Mouse (Mus musculus): ENCODE measurements around the gene Pcdh7.
"Not testable (repeated sequence)": the region's sequence is repeated elsewhere in the genome, so short reads cannot be mapped to it uniquely, and the experiment has no call there.

Pcdh7 gene

DNA sequence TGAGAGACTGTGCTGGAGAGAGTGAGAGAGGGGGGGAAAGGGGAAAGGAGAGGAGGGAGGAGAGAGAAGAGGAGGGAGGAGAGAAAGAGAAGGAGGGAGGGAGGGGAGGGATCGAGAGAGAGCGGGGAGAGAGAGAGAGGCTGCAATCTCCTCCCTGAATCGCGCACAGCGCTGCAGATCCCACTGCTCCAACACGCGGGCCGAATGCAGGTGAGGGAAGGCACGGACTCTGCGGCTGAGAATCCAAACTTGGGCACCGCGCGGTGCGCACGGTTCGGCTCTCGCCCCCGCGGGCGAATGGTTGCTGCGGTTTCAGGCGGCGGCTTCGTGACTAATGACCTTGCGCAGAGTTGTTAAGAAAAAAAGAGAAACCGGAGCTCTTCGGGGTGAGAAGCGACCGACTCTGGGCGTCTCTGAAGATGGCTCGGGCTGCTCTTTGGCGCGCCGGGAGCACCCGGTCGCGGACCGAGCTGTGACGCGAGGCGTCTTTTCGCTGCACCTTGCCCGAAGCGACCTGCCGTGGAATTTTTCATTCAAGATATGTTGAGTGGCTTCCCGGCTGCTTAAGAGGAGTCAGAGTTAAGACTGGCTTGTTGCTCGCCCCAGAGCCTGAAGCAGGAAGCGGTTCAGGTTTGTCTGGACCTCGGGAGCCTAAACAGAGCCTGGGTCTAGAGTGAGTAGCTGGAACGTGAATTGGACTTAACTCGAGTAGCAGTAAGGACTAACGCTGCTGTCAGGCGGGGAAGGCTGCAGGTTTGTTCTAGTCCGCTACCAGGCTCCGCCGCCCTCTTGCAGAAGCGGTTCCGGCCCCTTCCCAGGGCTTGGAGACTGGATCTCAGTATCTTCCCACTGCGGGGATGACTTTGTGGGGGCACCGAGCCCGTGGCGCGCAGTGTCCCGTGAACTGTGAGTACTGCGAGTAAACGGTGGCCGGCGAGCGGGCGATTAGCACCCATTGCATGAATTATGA, at the start of gene Pcdh7:
Pcdh7 (plus strand) TSS at position 62 of the 970 bp plus-strand sequence.
- peak; percentile 7 for DNase-seq

DNA sequence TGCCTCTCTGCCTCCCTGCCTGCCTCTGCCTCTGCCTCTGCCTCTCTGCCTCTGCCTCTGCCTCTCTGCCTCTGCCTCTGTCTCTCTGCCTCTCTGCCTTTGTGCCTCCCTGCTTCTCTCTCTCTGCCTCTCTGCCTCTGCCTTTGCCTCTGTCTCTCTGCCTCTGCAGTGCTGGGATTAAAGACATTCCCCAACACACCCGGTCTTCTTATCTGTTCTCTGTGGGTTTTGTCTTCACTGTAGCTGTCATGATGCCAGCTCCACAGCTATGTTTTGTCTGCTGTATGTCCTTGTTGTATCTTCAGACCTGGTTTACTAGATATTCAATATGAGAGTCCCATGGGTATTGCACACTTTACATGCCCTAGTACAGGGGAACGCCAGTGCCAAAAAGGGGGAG, 40.8 kb upstream of the Pcdh7 start:
- not testable (repeated sequence) for DNase-seq

DNA sequence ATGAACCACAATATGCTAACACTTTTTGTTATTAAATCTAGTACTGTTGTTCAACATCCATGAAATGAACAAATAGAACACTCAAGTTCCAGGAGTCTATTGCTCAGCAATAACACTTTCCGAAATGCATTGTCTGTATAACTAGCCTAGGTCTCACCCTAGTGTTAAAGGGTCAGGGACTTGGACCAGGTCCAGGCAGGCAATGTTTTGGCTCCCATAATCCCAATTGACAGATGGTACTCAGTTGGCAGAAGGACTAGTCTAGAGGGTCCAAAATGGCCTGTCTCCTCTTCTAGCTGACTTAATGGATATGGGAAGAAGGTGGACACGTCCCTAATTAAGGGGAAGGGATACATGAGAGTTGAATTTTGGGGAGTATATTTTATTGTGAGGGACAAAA, 9.4 kb upstream of the Pcdh7 start:
- no peak for DNase-seq

DNA sequence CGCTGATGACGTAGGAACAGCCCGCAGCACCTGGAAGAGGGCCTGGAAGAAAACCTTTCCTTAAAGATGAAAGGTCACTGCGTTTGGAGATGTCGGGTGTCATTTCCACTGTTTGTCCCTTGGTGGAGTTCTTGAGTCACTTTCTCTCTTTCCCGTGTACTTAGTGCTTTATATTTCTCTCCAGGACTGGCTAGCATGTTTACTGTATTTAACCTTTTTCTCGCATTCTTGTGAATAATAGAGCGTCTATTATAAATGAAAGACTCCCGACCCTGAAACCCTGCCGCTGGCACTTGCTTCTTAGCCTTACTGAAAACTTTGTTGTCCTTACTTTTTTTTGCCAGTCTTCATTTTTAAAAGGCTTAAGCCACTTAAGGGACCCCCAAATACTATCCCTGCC, 3.8 kb upstream of the Pcdh7 start:
- DNase-seq, result peak; percentile 8

DNA sequence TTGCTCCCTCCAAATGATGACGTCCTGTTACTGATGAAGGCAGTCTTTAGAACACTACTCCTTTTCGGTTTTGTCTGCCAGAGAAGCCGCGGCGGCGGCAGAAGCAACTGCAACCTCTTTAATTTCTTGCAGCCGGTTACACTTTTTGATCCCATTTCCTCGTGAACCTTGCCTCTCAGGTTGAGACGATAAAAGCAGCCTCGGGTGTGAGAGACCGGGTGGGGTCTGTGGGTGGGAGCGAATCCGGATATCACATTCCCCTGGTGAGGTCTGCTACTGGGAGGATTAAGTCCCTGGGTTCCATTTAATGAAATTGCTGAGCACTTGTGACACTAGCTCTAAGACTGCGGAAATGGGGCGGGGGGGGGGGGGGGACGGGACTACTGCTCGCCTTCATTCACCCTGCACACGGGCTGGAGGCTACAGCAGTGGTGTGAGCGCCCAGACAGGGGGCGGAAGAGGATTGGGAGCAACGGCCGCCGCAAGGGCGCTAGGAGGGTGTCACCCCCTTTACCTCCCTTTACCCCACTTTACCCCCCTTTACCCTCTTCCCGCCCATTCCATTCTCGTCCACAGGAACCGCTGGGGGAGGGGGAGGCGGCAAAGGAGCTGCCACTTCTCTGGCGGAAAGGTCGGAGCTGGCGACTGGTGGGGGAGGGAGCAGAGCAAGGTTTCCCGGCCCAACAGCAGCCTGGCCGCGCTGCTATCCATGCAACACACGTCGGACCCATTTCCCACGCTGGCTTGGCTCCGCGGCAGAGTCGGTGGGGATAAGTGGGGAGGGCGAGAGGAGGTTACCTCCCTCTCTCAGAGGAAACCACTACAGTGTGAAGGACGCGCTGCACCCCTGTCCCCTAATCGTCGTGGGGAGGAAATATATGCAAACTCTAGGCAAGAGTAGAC, 2.9 kb upstream of the Pcdh7 start:
- DNase-seq, result peak; percentile 9

DNA sequence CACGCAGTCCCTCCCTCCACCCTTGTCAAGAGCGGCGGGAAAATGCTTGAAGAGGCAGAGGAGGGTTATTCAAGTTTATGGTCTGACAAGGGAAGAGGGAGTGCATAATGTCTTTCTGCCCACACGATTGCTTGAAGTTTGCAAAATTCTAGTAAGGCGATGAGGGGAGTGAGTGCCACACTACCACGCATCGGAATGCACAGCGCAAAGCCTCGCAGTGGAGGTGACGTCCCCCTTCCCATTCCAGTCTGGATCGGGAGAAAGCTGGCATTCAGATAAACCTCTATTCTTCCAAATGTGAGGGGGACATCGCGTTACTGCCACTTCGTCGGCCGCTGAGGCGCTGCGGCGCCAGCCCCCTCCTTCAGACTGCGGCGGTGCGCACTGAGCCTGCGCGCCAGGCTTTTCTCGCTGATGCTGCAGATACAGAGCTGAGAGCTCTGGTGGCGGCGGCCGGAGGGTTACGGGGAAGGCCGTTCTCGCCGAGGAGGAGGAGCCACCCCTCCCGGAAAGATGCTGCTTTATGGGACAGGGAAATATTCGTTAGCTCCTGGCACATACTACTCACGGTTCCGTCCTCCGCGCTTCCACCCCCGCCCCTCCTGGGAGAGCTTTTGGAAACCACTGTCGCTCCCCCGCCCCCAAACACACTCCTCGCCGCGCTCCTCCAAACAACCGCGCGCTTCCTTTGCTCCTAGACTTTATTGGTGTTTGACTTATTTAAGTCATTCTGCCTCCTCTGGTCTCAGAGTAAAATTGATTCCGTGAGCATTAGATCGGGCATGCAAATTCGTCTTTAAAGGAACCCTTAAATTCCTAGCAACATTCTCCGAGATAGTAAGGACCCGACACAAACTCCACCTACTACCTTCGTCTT, 2.0 kb upstream of the Pcdh7 start:
- peak; percentile 46 for DNase-seq

DNA sequence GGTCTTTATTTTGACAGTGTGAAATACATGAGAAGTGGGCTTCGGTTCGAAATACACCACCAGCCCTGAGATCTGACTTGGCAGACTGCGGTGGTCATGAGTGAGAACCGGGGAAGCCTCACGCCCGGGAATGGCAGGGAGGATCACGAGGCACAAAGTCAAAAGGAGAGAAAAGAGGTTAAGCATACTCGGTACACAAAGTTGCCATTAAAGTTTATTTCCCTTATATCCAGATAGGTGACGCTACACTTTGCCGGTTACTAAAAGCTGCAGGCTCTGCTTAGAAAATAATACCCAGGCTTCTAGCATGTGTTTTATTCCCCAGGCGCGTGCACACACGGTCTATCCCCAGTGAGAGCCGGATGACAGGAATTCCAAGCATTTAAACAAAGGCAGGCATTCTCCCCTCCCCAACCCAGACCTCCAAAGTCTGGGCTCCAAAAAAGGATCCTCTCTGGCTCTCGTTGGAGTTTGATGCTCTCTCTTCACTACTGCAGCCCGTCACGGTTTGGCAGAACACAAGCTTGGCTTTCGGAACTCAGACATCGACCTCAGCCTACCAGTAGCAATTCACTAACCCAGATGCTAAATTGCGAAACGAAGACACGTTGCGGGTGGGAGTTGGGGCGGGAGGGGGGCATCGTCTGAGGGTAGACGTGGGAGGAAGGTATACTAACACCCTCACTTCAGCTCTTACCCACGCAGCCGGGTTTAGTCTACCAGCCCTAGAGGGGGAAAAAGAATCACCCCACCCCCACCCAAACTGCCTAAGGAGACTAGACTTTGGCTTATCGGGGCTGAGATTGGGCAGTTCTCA, 1.1 kb upstream of the Pcdh7 start:
- DNase-seq, result peak; percentile 11

DNA sequence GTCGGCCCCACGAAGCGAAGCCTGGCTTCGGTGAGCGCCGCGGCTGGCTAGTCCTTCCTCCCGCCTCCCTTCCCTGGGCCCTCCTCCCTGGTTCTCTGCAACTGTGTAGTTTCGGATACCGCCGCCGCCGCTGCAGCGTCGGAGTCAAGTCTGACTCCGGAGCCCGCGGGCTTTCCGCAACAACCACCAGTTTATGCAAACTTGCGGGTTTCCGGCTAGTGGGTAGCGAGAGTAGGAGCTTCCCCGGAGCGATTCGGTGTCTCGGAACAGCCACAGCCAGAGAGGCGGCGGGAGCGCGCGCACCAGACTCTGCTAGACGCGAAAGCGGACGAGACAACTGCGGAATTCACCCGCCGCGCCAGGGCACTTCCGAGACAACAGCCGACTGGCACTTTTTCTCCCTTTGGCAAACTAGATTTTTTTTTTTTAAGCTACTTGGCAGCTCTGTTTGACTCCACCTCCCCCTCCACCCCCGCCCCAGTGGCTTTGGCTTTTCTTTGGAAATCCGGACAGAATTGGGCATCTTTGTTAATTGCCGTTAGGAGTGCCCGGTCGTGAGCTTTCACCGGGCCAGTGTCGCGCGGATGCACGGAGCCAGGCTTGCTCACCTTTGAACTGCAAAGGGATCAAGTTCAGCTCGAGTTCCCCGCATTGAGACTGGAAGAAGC, 395 bp upstream of the Pcdh7 start:
- peak; percentile 40 for DNase-seq

DNA sequence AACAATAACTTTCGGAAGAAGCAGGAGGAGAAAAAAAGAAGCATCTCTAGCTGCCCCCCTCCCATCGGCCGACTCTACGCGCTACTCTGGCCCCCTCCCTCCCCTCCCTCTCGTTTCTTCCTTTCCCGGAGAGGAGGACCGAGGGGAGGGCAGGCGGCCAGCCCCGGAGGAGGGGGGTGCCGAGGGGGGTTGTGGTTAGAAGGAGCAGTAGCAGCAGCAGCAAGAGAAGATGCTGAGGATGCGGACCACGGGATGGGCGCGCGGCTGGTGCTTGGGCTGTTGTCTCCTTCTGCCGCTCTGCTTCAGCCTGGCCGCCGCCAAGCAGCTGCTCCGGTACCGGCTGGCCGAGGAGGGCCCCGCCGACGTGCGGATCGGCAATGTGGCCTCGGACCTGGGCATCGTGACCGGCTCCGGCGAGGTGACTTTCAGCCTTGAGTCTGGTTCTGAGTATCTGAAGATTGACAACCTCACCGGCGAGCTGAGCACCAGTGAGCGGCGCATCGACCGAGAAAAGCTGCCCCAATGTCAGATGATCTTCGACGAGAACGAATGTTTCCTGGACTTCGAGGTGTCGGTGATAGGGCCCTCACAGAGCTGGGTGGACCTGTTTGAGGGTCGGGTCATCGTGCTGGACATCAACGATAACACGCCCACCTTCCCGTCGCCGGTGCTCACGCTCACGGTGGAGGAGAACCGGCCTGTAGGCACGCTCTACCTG, 1.3 kb downstream of the Pcdh7 start:
- DNase-seq, result peak; percentile 6

DNA sequence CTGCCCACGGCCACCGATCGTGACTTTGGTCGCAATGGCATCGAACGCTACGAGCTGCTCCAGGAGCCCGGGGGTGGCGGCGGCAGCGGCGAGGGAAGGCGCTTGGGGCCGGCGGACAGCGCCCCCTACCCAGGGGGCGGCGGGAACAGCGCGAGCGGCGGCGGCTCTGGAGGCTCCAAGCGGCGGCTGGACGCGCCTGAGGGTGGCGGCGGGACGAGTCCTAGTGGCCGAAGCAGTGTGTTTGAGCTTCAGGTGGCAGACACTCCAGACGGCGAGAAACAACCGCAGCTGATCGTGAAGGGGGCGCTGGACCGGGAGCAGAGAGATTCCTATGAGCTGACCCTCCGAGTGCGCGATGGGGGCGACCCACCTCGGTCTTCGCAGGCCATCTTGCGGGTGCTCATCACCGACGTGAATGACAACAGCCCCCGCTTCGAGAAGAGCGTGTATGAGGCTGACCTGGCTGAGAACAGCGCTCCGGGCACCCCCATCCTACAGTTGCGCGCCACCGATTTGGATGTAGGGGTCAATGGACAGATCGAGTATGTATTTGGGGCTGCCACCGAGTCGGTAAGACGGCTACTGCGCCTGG, 1.9 kb downstream of the Pcdh7 start:
- DNase-seq, result peak; percentile 48

DNA sequence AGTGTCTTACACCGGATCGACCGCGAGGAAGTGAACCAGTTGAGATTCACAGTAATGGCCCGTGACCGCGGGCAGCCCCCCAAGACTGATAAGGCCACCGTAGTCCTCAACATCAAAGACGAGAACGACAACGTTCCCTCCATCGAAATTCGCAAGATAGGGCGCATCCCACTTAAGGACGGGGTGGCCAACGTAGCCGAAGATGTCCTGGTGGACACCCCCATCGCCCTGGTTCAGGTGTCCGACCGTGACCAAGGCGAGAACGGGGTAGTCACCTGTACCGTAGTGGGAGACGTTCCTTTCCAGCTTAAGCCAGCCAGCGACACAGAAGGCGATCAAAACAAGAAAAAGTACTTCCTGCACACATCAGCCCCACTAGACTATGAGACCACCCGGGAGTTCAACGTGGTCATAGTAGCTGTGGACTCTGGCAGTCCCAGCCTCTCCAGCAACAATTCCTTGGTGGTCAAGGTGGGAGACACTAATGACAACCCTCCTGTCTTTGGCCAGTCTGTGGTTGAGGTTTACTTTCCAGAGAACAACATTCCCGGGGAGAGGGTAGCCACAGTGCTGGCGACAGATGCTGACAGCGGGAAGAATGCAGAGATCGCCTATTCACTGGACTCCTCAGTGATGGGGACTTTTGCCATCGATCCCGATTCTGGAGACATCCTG, 2.6 kb downstream of the Pcdh7 start:
- DNase-seq, result no peak

DNA sequence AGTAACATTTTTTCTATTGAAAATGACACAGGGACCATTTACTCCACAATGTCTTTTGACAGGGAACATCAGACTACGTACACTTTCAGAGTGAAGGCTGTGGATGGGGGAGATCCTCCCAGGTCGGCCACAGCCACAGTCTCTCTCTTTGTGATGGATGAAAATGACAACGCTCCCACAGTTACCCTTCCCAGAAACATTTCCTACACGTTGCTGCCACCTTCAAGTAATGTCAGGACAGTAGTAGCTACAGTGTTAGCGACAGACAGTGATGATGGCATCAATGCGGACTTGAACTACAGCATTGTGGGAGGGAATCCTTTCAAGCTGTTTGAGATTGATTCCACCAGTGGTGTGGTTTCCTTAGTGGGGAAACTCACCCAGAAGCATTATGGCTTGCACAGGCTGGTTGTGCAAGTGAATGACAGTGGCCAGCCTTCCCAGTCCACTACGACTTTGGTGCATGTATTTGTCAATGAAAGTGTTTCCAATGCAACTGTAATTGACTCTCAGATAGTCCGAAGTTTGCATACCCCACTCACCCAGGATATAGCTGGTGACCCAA, 3.5 kb downstream of the Pcdh7 start:
- no peak for DNase-seq

DNA sequence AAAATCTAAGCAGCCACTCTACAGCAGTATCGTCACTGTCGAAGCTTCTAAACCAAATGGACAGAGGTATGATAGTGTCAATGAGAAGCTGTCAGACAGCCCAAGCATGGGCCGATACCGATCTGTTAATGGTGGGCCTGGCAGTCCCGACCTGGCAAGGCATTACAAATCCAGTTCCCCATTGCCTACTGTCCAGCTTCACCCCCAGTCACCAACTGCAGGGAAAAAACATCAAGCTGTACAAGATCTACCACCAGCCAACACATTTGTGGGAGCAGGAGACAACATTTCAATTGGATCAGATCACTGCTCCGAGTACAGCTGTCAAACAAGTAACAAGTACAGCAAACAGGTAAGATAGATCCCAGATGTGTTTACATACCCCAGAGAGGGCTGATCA, 4.2 kb downstream of the Pcdh7 start:
- DNase-seq, result no peak

DNA sequence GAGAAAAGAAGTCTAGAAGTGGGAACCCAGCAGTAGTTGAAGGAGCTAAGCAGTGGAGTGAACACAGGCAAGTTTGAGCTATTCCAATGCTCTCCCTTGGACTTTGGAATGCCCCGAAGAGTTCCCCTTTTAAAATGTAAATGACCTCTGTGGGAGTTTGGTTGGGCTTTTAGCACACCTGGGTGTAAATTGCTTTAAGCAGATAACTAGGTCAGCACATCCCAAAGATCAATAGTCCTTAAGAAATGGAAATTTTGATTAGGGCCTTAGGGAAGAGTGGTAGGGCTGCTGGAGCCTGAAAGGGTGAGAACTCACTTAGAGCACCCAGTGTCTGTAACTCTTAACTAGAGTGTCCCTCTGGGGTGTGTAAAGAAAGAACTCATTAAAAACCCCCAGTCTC, 15.7 kb downstream of the Pcdh7 start:
- DNase-seq, result no peak

DNA sequence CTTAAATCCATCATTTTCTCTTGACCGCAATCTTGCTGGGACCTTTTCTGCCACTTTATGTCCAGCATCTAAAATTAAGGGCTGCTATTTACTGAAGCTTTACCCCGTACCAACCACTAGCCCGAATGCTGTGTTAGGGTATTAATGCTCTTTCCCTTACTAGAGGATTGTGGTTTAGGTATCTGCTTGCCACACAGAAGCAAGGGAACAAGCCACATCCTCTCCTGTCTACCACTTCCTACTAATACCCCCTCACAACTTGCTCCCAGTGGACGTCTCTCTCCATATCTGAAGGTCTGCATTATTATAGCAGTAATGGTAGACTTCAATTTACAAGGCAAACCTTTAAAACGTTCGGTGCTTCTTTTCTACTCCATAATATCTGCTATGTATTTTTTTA, 18.0 kb downstream of the Pcdh7 start:
- DNase-seq, result no peak

DNA sequence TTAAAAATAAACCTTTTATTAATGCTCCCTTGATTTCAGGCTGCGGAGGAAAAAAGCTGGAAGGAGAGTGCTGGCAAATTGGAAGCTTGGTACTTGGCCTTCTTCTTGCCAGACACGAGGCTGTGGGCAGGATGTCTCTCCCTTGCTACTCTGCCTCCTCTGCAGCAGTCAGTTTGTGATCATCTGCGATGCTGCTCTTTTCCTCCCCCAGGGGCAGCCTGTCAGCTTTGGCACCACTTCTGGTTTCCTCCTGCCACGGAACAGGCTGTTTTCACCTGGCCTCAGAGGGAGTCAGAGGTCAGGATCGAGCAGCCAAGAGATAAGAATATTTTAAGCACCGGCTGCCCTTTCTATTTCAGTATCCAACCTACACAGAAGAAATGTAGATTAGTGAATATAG, 25.2 kb downstream of the Pcdh7 start:
- DNase-seq, result no peak

DNA sequence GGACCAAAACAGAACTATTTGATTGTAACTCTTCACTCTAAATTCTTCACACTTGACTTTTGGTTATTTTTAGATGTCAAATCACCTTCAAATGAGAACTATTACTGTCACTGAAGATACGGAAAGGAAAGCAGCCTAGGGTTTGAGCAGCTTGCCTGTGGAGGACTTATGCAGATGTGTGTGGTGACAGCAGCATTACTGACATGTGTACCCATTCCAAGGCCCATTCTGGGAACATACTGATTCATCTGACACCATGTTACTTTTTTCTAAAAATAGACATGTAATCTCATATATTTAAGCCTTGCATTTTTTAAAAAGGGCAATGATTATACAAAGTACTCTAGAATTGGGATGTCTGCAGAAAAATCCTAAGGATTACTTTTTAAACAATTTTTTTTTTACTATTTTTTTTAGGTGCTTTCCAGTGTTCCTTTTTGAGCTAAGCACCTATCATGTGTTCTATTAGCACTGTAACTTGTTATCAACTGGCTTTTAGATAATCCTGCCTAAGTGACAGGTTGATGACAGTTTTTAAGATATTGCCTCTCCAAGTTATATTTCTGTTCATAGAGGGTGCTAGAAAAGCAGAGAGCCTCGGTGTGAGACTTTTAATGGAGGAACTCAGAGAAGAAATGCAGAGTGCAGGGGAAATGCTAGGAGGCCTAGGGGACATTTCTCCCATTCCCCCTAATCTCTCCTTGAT, 26.3 kb downstream of the Pcdh7 start:
- no peak for DNase-seq

DNA sequence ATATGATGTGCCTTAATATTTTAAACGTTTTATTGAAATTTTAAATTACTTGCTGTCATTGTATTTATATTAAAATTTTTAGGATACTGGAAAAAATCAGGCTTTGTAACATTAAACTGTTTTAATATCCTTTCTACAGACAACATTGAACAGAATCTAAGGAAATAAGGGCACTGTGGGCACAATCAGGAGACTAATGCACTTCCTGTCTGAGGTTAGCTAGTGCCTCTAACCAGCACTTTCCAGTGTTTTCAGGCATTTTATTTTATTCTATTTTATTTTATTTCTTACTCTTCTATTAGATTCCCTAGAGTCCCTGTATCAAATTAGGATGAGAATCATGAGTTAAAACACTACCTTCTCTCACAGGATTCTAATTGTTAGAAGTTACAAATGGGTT, 28.1 kb downstream of the Pcdh7 start:
- no peak for DNase-seq

DNA sequence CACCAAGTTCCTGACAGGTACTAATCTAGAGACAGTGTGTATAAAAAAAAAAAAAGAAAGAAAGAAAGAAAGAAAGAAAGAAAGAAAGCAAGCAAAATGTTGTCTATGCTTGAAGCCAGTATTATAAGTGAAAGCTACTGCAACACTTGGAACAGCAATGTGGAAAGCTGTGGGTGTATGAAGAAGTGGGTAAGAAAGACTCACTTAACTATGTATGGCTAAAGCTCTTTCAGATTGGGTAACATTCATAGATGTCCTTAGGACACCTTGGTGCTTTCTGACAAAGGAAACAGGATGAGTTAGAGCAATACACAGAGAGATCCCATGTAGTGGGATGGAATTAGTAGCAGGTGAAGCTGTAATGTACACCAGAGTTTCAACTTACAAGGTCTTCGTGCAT, 32.6 kb downstream of the Pcdh7 start:
- no peak for DNase-seq

Data from lung, postnatal 14 days (tissue).